Mouse (Mus musculus): Measurements from ENCODE around the gene Rfc4. TPM values are rescaled to one million over a fixed set of nuclear protein-coding genes. Genes with fewer than 3 reads are reported as not detected.

Rfc4 gene
- polyA plus RNA-seq, 1 experiment from 2014 or later = 19.0 TPM

GRCm38 (mm10) chr16:23127311-23127672 is 245 bp downstream of the Rfc4 start:
- TF ChIP-seq CTCF (IDR thresholded peaks at IDR 0.05) (no peak), EP300 (IDR thresholded peaks at IDR 0.05) (no peak; the same call in 1 of the 2 replicates)
- DNase-seq (ENCODE audit: low spot score) (no peak), ATAC-seq (no peak)
- H3K9me3 ChIP-seq (ENCODE audit: low read length) = no peaks in the 10 kb centered on the region
- peak overlapping the region; percentile 79 for H3K9ac ChIP-seq (replicated peaks; ENCODE audit: low read depth)
- no peaks in the 10 kb centered on the region for H3K36me3 ChIP-seq (ENCODE audit: insufficient read depth, low read length)
- under 1% methylated on average over 4 of the region's 4 CpGs for WGBS
- H3K27ac ChIP-seq (ENCODE audit: low read length) = peak overlapping the region; percentile 99; the same call in 1 of the 2 replicates
- H3K4me2 ChIP-seq (replicated peaks; ENCODE audit: low read depth, low read length) = peak overlapping the region; percentile 68
- peak overlapping the region; percentile 70 for H3K4me3 ChIP-seq (ENCODE audit: low read depth, low read length)
- no peaks in the 10 kb centered on the region for H3K27me3 ChIP-seq (replicated peaks; ENCODE audit: insufficient read depth, low read length)
- no peaks in the 10 kb centered on the region; the same call in 1 of the 2 replicates for H3K4me1 ChIP-seq (ENCODE audit: insufficient read depth, low read depth, low read length)

- Histone ChIP-seq H3K9me3 (ENCODE audit: low read length) (no peaks in the 10 kb centered on the region), H3K36me3 (ENCODE audit: insufficient read depth, low read length) (no peaks in the 10 kb centered on the region), H3K9ac (replicated peaks; ENCODE audit: low read depth) (no peak overlapping the region), H3K27me3 (replicated peaks; ENCODE audit: insufficient read depth, low read length) (no peaks in the 10 kb centered on the region), H3K27ac (ENCODE audit: low read length) (no peak overlapping the region), H3K4me1 (ENCODE audit: insufficient read depth, low read depth, low read length) (no peaks in the 10 kb centered on the region; the same call in 1 of the 2 replicates), H3K4me3 (ENCODE audit: low read depth, low read length) (no peak overlapping the region), H3K4me2 (replicated peaks; ENCODE audit: low read depth, low read length) (no peak overlapping the region)
- TF ChIP-seq CTCF (IDR thresholded peaks at IDR 0.05) (no peak), EP300 (IDR thresholded peaks at IDR 0.05) (peak; percentile 72)
- ATAC-seq (peak; percentile 43), DNase-seq (ENCODE audit: low spot score) (peak; percentile 68)
- 59% methylated on average over 4 of the region's 4 CpGs for WGBS
These were observed 3.1 kb downstream of the Rfc4 start for GRCm38 (mm10) chr16:23124398-23124797.

GRCm38 (mm10) chr16:23123104-23123503 is 4.4 kb downstream of the Rfc4 start:
- Histone ChIP-seq H3K4me2 (replicated peaks; ENCODE audit: low read depth, low read length) (no peak overlapping the region), H3K27ac (ENCODE audit: low read length) (no peak overlapping the region), H3K36me3 (ENCODE audit: insufficient read depth, low read length) (no peaks in the 10 kb centered on the region), H3K4me3 (ENCODE audit: low read depth, low read length) (no peak overlapping the region), H3K9me3 (ENCODE audit: low read length) (no peaks in the 10 kb centered on the region), H3K9ac (replicated peaks; ENCODE audit: low read depth) (no peak overlapping the region), H3K27me3 (replicated peaks; ENCODE audit: insufficient read depth, low read length) (no peaks in the 10 kb centered on the region), H3K4me1 (ENCODE audit: insufficient read depth, low read depth, low read length) (no peaks in the 10 kb centered on the region)
- no peak for TF ChIP-seq EP300 (IDR thresholded peaks at IDR 0.05)
- TF ChIP-seq CTCF (IDR thresholded peaks at IDR 0.05) = no peak
- ATAC-seq (no peak), DNase-seq (ENCODE audit: low spot score) (no peak)
- 90% methylated on average over 4 of the region's 4 CpGs for WGBS

- H3K9me3 ChIP-seq (ENCODE audit: low read length) = no peaks in the 10 kb centered on the region
- H3K4me3 ChIP-seq (ENCODE audit: low read depth, low read length) = no peak overlapping the region
- H3K27ac ChIP-seq (ENCODE audit: low read length) = no peak overlapping the region
- TF ChIP-seq CTCF (IDR thresholded peaks at IDR 0.05) (no peak), EP300 (IDR thresholded peaks at IDR 0.05) (no peak)
- no peak for ATAC-seq
- no peak for DNase-seq (ENCODE audit: low spot score)
- no peak overlapping the region for H3K9ac ChIP-seq (replicated peaks; ENCODE audit: low read depth)
- 90% methylated on average over 3 of the region's 3 CpGs for WGBS
- H3K4me1 ChIP-seq (ENCODE audit: insufficient read depth, low read depth, low read length) = no peaks in the 10 kb centered on the region
- H3K27me3 ChIP-seq (replicated peaks; ENCODE audit: insufficient read depth, low read length) = no peaks in the 10 kb centered on the region
- H3K36me3 ChIP-seq (ENCODE audit: insufficient read depth, low read length) = no peaks in the 10 kb centered on the region
- H3K4me2 ChIP-seq (replicated peaks; ENCODE audit: low read depth, low read length) = no peak overlapping the region
These were observed 5.1 kb downstream of the Rfc4 start for GRCm38 (mm10) chr16:23122446-23122845.

GRCm38 (mm10) chr16:23117173-23117572 is 10.4 kb downstream of the Rfc4 start:
- Histone ChIP-seq H3K27ac (ENCODE audit: low read length) (no peak overlapping the region), H3K9me3 (ENCODE audit: low read length) (no peaks in the 10 kb centered on the region), H3K9ac (replicated peaks; ENCODE audit: low read depth) (no peak overlapping the region), H3K4me3 (ENCODE audit: low read depth, low read length) (no peak overlapping the region), H3K4me2 (replicated peaks; ENCODE audit: low read depth, low read length) (no peak overlapping the region), H3K4me1 (ENCODE audit: insufficient read depth, low read depth, low read length) (no peaks in the 10 kb centered on the region), H3K27me3 (replicated peaks; ENCODE audit: insufficient read depth, low read length) (no peaks in the 10 kb centered on the region), H3K36me3 (ENCODE audit: insufficient read depth, low read length) (peaks cover 18% of the 10 kb centered on the region)
- no peak for ATAC-seq
- TF ChIP-seq EP300 (IDR thresholded peaks at IDR 0.05) (no peak), CTCF (IDR thresholded peaks at IDR 0.05) (no peak)
- no peak for DNase-seq (ENCODE audit: low spot score)
- 46% methylated on average over 4 of the region's 4 CpGs for WGBS

- no peaks in the 10 kb centered on the region for H3K9me3 ChIP-seq (ENCODE audit: low read length)
- H3K9ac ChIP-seq (replicated peaks; ENCODE audit: low read depth) = no peak overlapping the region
- H3K4me2 ChIP-seq (replicated peaks; ENCODE audit: low read depth, low read length) = no peak overlapping the region
- no peak for ATAC-seq
- no peak overlapping the region for H3K4me3 ChIP-seq (ENCODE audit: low read depth, low read length)
- peaks cover 24% of the 10 kb centered on the region for H3K36me3 ChIP-seq (ENCODE audit: insufficient read depth, low read length)
- no peaks in the 10 kb centered on the region for H3K27me3 ChIP-seq (replicated peaks; ENCODE audit: insufficient read depth, low read length)
- no peak for DNase-seq (ENCODE audit: low spot score)
- H3K27ac ChIP-seq (ENCODE audit: low read length) = no peak overlapping the region
- no peaks in the 10 kb centered on the region for H3K4me1 ChIP-seq (ENCODE audit: insufficient read depth, low read depth, low read length)
- no peak for TF ChIP-seq EP300 (IDR thresholded peaks at IDR 0.05)
- TF ChIP-seq CTCF (IDR thresholded peaks at IDR 0.05) = no peak
- WGBS = 83% methylated on average over 3 of the region's 3 CpGs
These were observed 12.1 kb downstream of the Rfc4 start for GRCm38 (mm10) chr16:23115486-23115885.

All from lung, postnatal 0 days (tissue).